Mouse (Mus musculus) adrenal gland, postnatal 4 days (tissue): ENCODE results near the gene Slc26a1. TPM values are rescaled to one million over a fixed set of nuclear protein-coding genes. Genes with fewer than 3 reads are reported as not detected.
"Not testable (repeated sequence)": the region's sequence is repeated elsewhere in the genome, so short reads cannot be mapped to it uniquely, and the experiment has no call there.

Source experiments
- DNase-seq, 2 experiments: peaks; one replicate each; pipeline ENCODE4 v3.0.0; 2021 to 2022; ENCODE audit warnings: low spot score in 2 of 2, mixed read lengths in 2 of 2
- total RNA-seq, 2 experiments: library from RNA; stranded (reverse); gene quantifications; 2 replicates each; pipeline ENCODE4 v1.2.3; 2021

The Slc26a1 gene
- total RNA-seq, 2 experiments from 2014 or later, result 3.2 to 8.1 TPM

DNA sequence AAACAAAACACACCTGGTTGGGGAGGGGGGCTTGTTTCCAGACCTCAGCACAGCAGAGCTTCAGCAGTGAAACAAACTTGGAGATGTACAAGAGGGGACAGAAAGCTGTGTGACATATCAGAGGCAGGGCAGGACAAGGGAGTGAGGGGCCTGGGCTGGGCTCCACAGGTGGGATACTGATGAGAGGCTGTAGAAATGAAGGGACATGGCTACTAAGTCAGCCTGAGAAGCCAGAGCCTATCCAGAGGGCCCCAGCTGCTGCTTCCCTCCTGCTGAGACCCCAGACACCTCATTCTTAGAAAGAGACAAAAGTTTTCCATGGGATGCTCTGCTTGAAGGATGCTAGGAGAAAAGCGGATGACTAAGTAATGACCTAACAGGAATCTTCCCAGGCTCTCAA is 16.8 kb downstream of the Slc26a1 start:
- no peak for DNase-seq

DNA sequence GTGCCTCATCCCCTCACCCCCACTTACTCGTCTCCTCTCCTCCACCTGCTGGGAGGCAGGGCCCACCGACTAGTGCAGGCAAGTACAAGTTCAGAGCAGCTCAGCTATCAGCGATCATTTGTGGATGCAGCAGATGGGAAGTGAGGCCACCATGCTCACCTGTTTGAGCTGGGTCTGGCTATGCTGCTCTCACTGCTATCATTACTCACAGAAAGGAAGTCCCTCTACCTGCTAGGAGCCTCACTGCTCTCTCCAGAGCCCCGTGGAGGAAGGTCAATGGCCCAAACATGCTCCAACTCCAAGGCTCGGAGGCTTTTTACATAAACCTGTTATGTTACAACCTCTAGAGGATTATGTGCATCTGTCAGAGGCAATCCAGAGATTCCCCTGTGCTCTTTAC is 18.0 kb downstream of the Slc26a1 start:
- DNase-seq, result no peak

DNA sequence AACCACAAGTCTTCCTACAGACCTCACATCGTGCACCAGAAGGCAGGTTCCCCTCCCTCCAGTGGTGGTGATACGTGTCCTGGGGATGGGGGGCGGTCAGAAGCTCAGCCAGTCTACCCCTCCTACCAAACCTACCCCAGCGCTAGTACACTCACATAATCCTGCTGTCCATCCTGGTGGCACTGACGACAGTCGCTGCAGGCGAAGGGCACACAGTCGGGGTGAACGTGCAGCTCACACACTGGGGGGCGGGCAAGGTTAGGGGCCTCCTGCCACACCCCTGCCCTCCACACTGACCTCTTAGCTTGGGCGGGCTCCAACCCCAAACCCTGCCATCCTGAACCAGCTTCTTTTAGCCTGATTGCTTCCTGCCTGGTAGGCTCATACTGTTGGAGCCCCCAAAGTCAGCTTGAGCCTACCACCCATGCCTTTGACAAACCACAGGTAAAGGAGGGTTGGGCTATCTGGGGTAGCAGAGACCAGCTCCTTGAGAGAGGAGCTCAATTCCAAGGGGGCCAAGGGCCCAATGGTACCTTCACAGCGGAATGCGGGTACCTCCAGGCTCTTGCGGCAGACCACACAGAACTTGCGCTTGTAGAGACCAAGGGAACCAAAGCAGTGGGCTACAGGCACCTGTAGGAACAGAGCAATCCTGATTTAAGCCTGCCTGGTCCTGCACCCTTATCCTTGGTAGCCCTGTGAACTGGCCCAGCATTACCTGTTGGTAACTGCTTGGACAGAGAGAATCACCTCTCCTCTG is 19.3 kb downstream of the Slc26a1 start:
- DNase-seq, result no peak

DNA sequence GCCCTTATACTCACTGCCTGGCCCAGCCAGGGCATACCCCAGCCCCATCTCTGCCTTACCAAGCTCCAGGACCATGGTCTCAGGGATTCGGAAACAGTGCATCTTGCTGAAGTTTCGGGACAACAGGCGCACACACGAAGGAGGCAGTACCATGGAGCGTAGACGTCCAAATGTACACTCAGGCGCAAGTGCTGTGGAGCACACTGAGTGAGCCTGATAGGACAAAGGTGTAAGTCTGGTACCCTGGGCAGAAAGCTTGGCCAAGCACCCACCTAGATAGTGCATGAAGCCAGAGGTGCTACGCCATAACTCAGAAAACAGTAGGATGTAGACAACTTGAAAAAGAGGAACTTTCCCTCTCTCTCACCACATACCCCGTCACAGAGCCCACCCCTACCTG is 20.0 kb downstream of the Slc26a1 start:
- DNase-seq, result no peak

DNA sequence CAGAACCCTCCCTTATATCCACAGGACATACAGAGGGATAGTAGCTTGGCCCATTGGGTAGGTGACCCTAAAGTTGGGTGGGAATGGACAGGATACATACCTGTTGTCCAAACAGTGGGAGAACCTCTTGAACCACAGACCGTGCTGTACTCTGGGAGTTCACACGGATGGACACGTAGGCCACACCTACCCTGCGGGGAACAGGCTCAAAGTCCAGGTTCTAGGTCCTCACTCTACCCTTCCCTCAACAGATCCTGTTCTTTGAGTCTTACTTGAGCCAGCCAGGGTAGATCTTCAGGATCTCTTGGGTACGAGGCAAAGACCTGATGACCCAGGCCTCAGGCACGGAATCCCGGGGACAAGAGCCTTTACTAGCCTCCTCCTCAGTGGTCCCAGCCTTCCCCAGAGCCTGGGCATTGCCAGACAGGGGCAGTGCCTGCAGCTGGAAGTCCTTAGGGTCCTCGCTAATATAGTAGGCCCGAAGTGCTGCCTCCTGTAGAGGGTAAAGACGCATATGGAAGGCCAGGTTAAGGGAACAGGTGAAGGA is 20.9 kb downstream of the Slc26a1 start:
- no peak for DNase-seq

DNA sequence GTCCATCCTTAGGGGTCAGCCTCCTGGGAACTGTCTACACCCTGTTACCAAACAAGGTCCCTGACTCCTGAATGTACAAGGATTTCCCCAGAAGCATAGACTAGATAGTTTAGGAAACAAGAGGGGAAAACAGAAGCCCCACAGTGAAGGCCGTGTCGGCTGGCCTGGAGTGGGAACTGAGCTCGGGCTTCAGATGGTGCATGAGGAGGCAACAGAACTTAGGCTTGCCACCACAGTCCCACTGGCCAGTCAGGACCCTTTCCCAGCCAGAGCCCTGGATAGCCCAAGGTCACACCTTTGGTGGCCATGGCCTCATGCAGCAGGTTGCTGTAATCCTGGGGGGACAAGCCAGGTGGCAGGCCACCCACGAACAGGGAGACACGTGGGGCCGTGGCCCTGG is 22.0 kb downstream of the Slc26a1 start:
- DNase-seq, result no peak

DNA sequence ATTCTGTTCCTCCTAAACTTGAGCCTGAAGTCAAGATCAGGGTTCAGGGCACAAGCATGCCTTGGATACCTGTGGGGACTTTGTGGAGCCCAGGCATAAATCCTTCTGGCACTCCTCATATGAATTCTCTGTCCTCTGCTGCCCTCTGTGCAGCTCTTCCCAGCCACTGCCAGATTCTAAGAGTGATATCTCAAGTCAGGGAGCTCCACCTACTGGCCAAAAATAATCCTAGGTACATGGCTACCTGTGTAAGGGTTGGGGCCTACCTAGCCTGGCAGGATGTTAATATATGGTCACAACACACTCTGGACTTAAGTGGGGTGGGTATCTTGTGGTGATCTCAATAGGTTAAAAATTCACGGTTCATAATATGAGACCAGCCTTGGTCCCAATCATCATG is 23.5 kb downstream of the Slc26a1 start:
- DNase-seq, result no peak

DNA sequence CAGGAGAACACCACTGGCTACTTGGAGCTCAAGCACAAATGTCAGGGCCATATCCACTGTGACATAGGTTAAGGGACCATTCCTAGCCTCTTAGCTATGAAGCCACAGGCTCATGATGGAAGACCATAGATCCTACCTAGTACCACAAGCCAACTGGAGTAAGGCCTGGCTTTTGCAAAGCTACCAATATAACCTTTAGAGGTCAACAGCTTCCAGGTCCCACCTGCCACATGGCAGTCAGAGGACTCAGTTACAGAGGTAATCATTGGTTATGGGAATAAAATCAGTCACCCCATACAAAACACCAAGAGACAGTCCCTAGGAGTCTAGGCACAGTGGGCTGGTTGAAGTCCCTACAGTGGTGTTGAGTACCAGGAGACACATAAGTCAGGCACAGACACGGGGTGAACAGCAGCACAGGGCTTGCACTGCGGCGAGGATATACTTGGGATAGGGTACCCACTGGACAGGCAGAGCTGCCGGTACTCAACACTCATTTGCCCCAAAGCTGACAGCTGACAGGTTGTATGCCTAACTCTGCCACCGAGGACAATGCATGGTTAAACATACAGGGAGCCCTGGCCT is 24.1 kb downstream of the Slc26a1 start:
- DNase-seq, result no peak

DNA sequence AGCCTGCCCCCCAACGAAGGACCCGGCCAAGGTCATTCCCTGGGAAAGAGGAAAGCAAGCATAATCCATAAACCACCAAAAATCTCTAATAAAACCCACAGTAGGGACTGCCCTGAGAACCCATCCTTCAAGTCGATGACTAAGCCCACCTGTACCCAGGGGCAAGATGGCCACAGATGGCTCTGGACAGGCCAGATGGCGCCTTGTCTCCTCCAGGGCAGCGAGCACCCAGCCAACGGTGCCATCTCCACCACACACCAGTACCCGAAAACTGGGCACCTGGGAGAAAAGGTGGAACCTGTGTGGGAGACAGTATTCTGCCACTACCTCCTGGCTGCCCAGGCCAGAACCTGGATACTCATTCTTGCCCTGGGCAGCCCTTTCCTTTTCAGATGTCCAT is 25.0 kb downstream of the Slc26a1 start:
- DNase-seq, result no peak

DNA sequence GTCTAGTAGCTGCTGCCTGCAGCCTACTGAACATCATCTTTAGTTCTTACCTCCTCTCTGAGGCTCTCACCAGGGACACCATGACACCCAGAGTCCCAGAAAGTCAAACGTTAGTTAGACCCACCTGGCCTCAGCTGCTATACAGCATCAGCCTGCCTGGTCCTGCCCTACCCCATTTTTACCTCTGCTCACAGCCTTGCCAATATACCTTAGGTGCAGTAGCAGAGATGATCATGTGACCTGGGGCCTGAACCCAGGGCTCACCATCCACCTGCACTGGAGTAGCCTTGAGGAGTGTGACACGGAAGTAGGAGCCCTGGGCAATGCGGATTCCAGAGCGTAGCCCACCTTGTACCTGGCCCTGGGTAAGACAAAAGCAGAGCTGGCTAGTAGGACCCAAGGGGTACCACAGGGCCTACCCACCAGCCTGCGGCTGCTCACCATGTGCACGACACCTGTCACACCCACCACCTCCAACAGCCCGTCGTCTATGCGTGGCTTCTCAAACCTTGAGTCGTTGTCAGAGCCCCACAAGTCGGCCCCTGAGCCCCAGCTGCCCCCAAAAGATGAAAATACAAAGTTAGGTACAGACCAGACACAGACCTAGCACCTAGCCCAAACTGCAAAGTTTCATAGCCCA is 26.3 kb downstream of the Slc26a1 start:
- no peak for DNase-seq

DNA sequence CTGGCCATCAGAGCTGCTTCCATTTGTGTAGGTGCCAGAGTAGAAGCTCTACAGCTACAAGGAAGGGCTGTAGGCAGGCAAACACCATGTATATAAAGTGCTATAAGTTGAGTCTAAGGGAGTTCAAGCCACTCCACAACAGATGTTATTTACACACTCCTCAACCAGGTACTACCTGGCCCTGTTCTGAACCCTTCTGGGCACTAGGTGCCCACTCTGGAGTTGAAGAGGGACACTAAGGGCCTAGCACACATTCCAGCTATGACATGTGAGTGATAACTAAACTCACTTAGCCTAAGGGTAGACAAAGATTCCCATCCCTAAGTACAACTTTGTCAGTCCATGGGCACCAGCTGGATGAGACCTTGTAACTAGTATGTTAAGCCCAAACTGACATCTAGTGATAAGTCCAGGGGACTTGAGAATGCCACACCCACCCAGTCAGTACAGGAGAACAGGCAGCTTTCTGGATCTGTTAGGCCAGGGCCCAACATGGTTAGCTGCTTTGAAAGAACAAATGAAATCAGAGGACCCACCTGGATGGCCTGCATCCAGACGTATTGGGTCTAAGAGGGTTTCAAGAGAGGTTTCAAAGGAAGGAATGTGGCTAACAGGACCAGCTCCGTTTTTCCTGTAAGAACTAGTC is 27.4 kb downstream of the Slc26a1 start:
- DNase-seq, result no peak

DNA sequence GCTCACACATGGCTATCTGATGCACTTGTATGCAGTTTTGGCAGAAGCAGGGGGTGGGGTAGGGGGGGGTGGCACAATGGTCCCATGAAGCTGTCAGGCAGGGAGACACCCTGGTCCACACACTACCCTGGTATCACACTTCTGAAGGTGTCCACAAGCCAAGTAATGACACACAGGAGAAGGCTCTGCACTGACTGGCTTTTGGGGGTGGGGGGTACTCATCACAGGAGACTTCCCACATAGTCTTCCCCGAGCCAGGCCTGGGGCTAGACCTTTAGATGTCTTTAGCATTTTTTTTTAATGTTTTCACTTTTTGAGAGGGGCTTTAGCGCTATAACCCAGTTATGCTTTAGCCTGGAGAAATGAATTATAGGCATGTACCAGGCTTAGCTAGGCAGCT is 28.1 kb downstream of the Slc26a1 start:
- no peak for DNase-seq

DNA sequence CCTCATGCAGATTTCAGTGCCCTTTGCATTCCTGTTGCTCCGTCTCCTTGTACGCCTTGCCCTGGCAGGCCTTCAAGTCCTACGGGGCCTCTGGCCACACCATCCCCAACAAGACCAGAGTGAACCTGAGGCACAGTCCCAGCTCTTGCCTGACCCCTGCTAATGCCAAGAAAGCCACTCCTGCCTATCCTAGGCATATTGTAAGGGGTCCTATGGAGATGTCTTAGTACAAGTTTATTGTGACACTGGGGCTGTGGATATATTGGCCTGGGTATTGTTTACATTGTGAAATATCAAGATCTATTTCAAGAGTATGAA is 29.1 kb downstream of the Slc26a1 start:
- no peak for DNase-seq

DNA sequence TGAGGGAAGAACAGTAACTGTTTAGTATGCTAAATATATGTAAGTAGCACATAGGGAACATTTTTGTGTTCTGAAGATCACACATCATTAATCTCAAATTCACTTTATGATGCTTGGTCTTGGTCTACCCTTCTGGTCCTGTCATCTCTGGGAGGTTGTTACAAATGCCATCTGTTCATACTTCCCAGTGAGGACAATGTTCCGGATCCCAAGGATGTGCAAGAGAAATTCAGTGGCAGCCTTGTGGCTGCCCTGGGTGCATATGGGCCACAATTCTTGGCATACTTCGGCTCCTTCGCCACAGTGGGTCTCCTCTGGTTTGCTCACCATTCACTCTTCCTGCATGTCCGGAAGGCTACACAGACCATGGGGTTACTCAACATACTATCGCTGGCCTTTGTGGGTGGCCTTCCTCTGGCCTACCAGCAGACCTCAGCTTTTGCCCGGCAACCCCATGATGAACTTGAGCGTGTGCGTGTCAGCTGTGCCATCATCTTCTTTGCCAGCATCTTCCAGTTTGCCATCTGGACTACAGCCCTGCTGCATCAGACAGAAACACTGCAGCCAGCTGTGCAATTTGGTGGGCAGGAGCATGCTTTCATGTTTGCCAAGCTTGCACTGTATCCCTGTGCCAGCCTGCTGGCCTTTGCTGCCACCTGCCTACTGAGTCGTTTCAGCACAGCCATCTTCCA is 29.6 kb downstream of the Slc26a1 start:
- no peak for DNase-seq

DNA sequence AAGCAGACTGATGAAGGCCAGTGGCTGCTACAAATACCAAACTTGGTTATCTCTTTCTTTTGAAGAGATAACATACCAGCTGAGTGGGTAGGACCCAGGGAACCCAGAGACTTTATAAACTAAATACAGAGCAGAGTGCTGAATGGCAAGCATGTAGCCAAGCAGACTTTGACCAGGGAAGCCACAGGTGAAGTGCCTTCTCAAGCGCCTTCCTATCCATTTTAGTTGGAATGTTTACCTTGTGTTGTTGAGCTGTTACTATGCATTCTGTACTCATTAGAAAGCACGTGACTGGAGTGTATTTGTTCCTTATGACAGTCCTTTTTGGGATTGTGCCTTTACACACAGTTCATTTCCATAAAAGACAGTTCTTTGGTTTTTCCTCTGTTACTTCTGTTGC is 31.7 kb downstream of the Slc26a1 start:
- DNase-seq, result no peak

DNA sequence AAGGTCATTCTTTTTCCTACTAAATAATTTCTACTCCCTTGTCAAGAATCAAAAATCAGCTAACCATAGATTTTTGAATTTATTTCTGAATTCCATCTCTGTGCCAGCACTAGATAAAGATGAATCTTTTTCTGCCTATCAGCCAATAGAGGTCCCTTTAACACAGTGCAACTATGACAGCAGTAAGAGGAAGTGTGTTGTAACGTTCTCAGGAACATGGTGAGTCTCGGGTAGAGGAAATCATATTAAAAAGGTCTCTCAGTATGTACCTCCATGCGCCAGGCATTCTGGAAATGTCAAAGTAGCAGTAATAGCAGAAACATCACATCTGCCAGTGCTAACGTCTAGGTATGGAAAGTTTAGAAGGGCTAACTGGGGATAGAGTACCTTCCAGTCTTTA is 39.2 kb downstream of the Slc26a1 start:
- no peak for DNase-seq

DNA sequence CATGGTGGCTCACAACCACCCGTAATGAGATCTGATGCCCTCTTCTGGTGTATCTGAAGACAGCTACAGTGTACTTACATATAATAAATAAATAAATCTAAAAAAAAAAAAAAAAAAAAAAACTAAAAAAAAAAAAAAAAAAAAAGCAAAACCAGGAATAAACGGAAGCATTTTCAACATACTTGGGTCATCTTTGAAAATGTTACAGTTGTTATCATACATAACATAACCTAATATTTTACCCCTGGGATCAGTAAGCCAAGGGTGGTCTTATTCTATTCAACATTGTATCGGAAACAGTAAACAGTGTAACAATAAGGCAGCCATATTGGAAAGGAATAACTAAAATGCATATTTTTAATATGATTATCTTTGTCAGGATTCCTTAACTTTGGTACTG is 41.3 kb downstream of the Slc26a1 start:
- not testable (repeated sequence) for DNase-seq

DNA sequence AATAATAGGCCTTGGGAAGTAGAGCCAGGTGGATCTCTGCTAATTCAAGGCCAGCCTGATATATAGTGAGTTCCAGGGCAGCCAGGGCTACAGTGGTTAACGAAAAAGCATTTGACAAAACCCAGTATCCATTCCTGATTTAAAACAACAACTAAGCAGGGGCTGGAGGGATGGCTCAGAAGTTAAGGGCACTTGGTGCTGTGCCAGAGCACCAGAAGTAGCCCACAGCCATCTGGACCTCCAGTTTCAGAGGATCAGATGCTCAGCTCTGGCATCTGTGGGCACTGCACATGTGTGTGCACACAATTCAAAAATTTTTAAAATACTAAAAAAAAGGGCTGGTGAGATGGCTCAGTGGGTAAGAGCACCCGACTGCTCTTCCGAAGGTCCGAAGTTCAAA is 41.7 kb downstream of the Slc26a1 start:
- no peak for DNase-seq

DNA sequence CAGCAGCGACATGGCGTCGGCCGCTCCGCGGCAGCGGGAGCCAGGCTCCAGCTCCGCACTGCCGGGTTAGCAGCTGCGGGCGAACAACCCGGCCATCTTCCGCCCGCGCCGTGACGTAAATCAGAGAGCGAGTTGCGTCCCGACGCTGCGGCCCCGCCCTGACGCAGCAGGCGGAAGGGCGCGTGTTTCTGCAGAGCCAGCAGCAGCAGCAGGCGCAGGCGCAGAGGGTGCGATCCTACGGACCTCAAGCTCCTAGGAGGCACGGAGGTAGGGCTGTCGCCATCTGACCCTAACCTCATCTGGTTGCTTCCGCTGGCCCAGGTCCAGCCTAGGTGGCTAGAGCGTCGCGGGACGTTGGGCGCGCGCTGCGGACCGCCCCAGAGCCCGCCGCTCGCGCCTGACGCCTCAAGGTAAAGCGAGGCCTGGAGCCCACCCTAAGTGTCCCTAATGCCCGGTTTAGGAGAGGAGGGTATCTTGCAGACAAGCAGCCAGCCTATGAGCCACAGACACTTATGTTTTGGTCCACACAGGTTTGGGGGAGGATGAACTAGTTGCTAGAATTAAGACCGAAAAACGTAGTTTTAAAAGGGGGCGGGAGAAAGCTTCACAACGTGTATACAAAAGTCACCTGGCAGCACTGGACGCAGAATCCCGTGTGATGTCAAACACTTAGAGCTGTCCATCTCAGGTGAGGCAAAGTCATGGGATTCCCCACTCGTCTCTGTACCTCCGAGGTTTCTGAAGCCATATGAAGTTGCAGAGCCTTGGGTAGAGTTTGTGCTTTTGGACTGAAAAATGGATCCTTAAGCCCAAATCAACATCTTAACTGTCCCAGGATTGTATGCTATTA is 45.5 kb downstream of the Slc26a1 start, which contains the start of the genes Gak and Tmem175:
Gene Gak, minus strand, starts transcription at position 122 of the 850 bp plus-strand sequence.
Gene Tmem175, plus strand, starts transcription at position 137 of the 850 bp plus-strand sequence.
- peak; percentile 79 for DNase-seq

DNA sequence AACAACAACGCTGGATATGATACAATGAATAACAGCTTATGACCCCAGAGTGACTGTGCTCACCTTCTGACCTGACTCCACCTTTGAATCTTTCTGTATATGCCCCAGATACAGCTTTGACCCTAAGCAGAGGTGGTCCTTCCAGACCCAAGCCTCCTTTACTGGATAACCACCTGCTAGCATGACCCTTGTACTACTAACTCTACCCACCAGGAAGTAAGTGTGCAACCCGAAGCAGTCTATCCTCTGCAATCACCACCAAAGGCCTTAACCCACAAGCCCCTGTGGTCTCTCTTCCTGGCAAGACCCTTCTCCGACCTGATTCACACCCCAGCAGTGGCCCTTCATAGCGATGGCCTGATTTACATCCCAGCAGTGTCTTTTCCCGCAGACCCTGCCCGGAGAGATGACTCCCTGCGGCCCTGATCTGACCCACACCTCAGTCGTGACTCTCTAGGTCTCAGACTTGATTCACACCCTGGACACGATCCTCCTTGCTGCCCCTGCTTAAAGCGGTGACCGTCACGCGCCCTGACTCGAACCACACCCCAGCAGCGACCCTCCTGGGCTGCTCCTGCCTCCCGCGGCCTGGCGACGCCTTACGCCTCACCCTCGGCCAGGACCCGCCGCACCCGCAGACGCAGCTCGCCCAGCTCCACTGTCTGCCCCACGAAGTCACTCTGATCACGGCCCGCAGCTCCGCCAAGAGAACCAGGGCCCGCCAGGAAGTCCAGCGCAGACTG is 46.3 kb downstream of the Slc26a1 start:
- no peak for DNase-seq
